18 mouse cellular contexts compared by ENCODE assay signal in genomic region chrX:145212579-145212978, GRCm38 (mm10).
"Had no signal": no experiment of that assay in that cellular context is flagged by ENCODE, and none has a peak within 500 bp of the region (broad histone marks: within the 10 kb centered on the region; RNA-seq: fewer than 3 reads in every experiment).

No protein-coding gene starts in this region.

- H3K4me1 ChIP-seq: limb, embryonic 10.5 days; liver, embryonic 15.5 days; midbrain, embryonic 12.5 days; neural tube, embryonic 13.5 days had no signal

- DNase-seq: kidney, adult 11 months; kidney, adult 9 months; kidney, postnatal 36 days; layer of hippocampus, adult 9-11 months; lung, adult 2 months; lung, postnatal 36 days; retina, postnatal 1 day; right cerebral cortex, postnatal 4 days; spleen, adult 18-20 months; thymus, adult 2 months; thymus, postnatal 25 days had no signal

- H3K36me3 ChIP-seq: limb, embryonic 10.5 days; liver, embryonic 15.5 days; midbrain, embryonic 12.5 days; neural tube, embryonic 13.5 days had no signal

- H3K27me3 ChIP-seq: liver, embryonic 15.5 days; midbrain, embryonic 12.5 days; neural tube, embryonic 13.5 days had no signal

- H3K9me3 ChIP-seq: limb, embryonic 10.5 days; liver, embryonic 15.5 days; midbrain, embryonic 12.5 days; neural tube, embryonic 13.5 days had no signal

- ATAC-seq: lung, postnatal 0 days; midbrain, embryonic 16.5 days had no signal

- H3K4me3 ChIP-seq: limb, embryonic 10.5 days; liver, embryonic 15.5 days; midbrain, embryonic 12.5 days; neural tube, embryonic 13.5 days had no signal

- H3K27ac ChIP-seq: kidney, postnatal 0 days; limb, embryonic 10.5 days; liver, embryonic 15.5 days; midbrain, embryonic 12.5 days; neural tube, embryonic 13.5 days had no signal
